Mouse (Mus musculus) stomach, embryonic 16.5 days (tissue): ENCODE results near the gene Rpl22. TPM values are rescaled to one million over a fixed set of nuclear protein-coding genes. Genes with fewer than 3 reads are reported as not detected.

ENCODE experiments used
- ATAC-seq: fragments of 200-750 bp; cut with Nextera tagmentation; 2 replicates; pipeline ENCODE4 v1.8.0; 2017; ENCODE audit warnings: moderate number of reproducible peaks, moderate TSS enrichment; ENCODE audit not compliant: insufficient read depth, low FRiP score
- H3K27ac ChIP-seq: fragments of 300-500 bp; sonication (generic); 2 replicates; pipeline ENCODE4 v1.5.1; 2014; ENCODE audit warnings: low read length
- H3K27me3 ChIP-seq: fragments of 300-500 bp; sonication (generic); 2 replicates; pipeline ENCODE4 v1.6.1; 2014; ENCODE audit warnings: low read length, control low read depth, mixed read lengths; ENCODE audit not compliant: control insufficient read depth, insufficient read depth
- H3K36me3 ChIP-seq: fragments of 300-500 bp; sonication (generic); 2 replicates; pipeline ENCODE4 v1.6.1; 2014; ENCODE audit warnings: low read length; ENCODE audit not compliant: control insufficient read depth, insufficient read depth
- H3K4me1 ChIP-seq: fragments of 300-500 bp; sonication (generic); 2 replicates; pipeline ENCODE4 v1.6.1; 2014; ENCODE audit warnings: low read length, control low read depth, mixed read lengths; ENCODE audit not compliant: control insufficient read depth, insufficient read depth
- H3K4me2 ChIP-seq: fragments of 300-500 bp; sonication (generic); 2 replicates; pipeline ENCODE4 v1.6.1; 2014; ENCODE audit warnings: low read depth, low read length, mixed read lengths
- H3K4me3 ChIP-seq: fragments of 300-500 bp; sonication (generic); replicated peaks from 2 replicates; pipeline ENCODE4 v1.5.1; 2014; ENCODE audit warnings: mild to moderate bottlenecking, low read length
- H3K9ac ChIP-seq: fragments of 300-500 bp; sonication (generic); 2 replicates; pipeline ENCODE4 v1.6.1; 2014; ENCODE audit warnings: low read length
- H3K9me3 ChIP-seq: fragments of 300-500 bp; sonication (generic); replicated peaks from 2 replicates; pipeline ENCODE4 v1.6.1; 2016; ENCODE audit warnings: low read length, control low read depth; ENCODE audit not compliant: control insufficient read depth
- WGBS: fragments of 180-500 bp; shearing (Covaris S2); extraction: QIAGEN DNeasy Blood & Tissue Kit; methylation state at CpG from one replicate; pipeline ENCODE4 v1.1.7; 2014; 5-methylcytosine and 5-hydroxymethylcytosine counted together
- polyA plus RNA-seq: library from polyadenylated mRNA; unstranded; fragments of >200 nt; fragmentation: Nextera tagmentation; extraction: Ambion mirVana; gene quantifications from 2 replicates; pipeline ENCODE4 v1.2.1, GENCODE M21; 2015

Gene Rpl22
- polyA plus RNA-seq = 303 and 377 TPM in 2 replicates

- Histone ChIP-seq H3K27me3 (no peaks in the 10 kb centered on the region), H3K27ac (peak within 1 kb of the TSS; percentile 79; the same call in 1 of the 2 replicates), H3K36me3 (0 out of 2 replicates have a peak, but pooled peaks cover 16% of the 10 kb centered on the region), H3K4me3 (peak within 1 kb of the TSS; percentile 99), H3K9ac (peak within 1 kb of the TSS; percentile 98), H3K4me2 (peak within 1 kb of the TSS; percentile 85), H3K9me3 (no peaks in the 10 kb centered on the region), H3K4me1 (peaks cover 14% of the 10 kb centered on the region)
- peak; percentile 96 for ATAC-seq
- under 1% methylated on average over 69 of the region's 70 CpGs for WGBS
Measured at GRCm38 (mm10) chr4:152325574-152326411, at the start of gene Rpl22. Rpl22 (plus strand) TSS chr4:152325742.

GRCm38 (mm10) chr4:152276389-152277347 lies 48.9 kb upstream of the Rpl22 start:
- H3K9ac ChIP-seq = no peak overlapping the region
- WGBS = 55% methylated on average over 10 of the region's 10 CpGs

GRCm38 (mm10) chr4:152277916-152278315 lies 47.6 kb upstream of the Rpl22 start:
- H3K4me3 ChIP-seq = no peak overlapping the region
- H3K9me3 ChIP-seq = no peaks in the 10 kb centered on the region
- no peaks in the 10 kb centered on the region for H3K36me3 ChIP-seq
- peaks cover 31% of the 10 kb centered on the region for H3K27me3 ChIP-seq
- peaks cover 10% of the 10 kb centered on the region for H3K4me1 ChIP-seq
- 68% methylated on average over 2 of the region's 2 CpGs for WGBS
- no peak overlapping the region for H3K4me2 ChIP-seq
- H3K9ac ChIP-seq = no peak overlapping the region
- ATAC-seq = no peak
- no peak overlapping the region for H3K27ac ChIP-seq

More at GRCm38 (mm10) chr4:152276389-152277347, 48.9 kb upstream of the Rpl22 start:
- no peak overlapping the region for H3K4me2 ChIP-seq
- peaks cover 19% of the 10 kb centered on the region for H3K4me1 ChIP-seq
- H3K9me3 ChIP-seq = no peaks in the 10 kb centered on the region
- no peak for ATAC-seq
- H3K36me3 ChIP-seq = no peaks in the 10 kb centered on the region
- H3K27me3 ChIP-seq = peaks cover 19% of the 10 kb centered on the region
- H3K4me3 ChIP-seq = no peak overlapping the region
- no peak overlapping the region for H3K27ac ChIP-seq

- H3K4me3 ChIP-seq = no peak overlapping the region
- no peaks in the 10 kb centered on the region for H3K9me3 ChIP-seq
- H3K36me3 ChIP-seq = no peaks in the 10 kb centered on the region
- no peak overlapping the region for H3K9ac ChIP-seq
- 87% methylated on average over 23 of the region's 23 CpGs for WGBS
- H3K4me1 ChIP-seq = peaks cover 11% of the 10 kb centered on the region; the same call in 1 of the 2 replicates
- no peak overlapping the region for H3K4me2 ChIP-seq
- no peak overlapping the region for H3K27ac ChIP-seq
- ATAC-seq = no peak
- H3K27me3 ChIP-seq = peaks cover 37% of the 10 kb centered on the region
Measured at GRCm38 (mm10) chr4:152278986-152279385, 46.6 kb upstream of the Rpl22 start.

GRCm38 (mm10) chr4:152281601-152282000 lies 43.9 kb upstream of the Rpl22 start:
- no peaks in the 10 kb centered on the region for H3K9me3 ChIP-seq
- no peak for ATAC-seq
- H3K36me3 ChIP-seq = no peaks in the 10 kb centered on the region
- peaks cover 18% of the 10 kb centered on the region; the same call in 1 of the 2 replicates for H3K4me1 ChIP-seq
- no peak overlapping the region for H3K4me2 ChIP-seq
- no peak overlapping the region for H3K4me3 ChIP-seq
- peaks cover 51% of the 10 kb centered on the region for H3K27me3 ChIP-seq
- H3K27ac ChIP-seq = no peak overlapping the region
- H3K9ac ChIP-seq = no peak overlapping the region
- 45% methylated on average over 15 of the region's 15 CpGs for WGBS

GRCm38 (mm10) chr4:152282721-152283120 lies 42.8 kb upstream of the Rpl22 start:
- Histone ChIP-seq H3K27me3 (peaks cover 62% of the 10 kb centered on the region), H3K27ac (no peak overlapping the region), H3K9me3 (no peaks in the 10 kb centered on the region), H3K9ac (peak overlapping the region; percentile 39), H3K36me3 (no peaks in the 10 kb centered on the region), H3K4me1 (peaks cover 18% of the 10 kb centered on the region; the same call in 1 of the 2 replicates), H3K4me2 (peak overlapping the region; percentile 51), H3K4me3 (peak overlapping the region; percentile 33)
- no peak for ATAC-seq
- 21% methylated on average over 34 of the region's 34 CpGs for WGBS

GRCm38 (mm10) chr4:152283186-152283950 lies 42.2 kb upstream of the Rpl22 start:
- H3K27ac ChIP-seq = no peak overlapping the region
- peaks cover 69% of the 10 kb centered on the region for H3K27me3 ChIP-seq
- H3K9me3 ChIP-seq = no peaks in the 10 kb centered on the region
- WGBS = 5% methylated on average over 70 of the region's 70 CpGs
- H3K36me3 ChIP-seq = no peaks in the 10 kb centered on the region
- peak overlapping the region; percentile 39 for H3K9ac ChIP-seq
- peak; percentile 85 for ATAC-seq
- peak overlapping the region; percentile 51 for H3K4me2 ChIP-seq
- H3K4me1 ChIP-seq = peaks cover 18% of the 10 kb centered on the region; the same call in 1 of the 2 replicates
- H3K4me3 ChIP-seq = peak overlapping the region; percentile 33

- H3K27me3 ChIP-seq = peaks cover 79% of the 10 kb centered on the region
- no peak overlapping the region for H3K4me2 ChIP-seq
- ATAC-seq = no peak
- no peaks in the 10 kb centered on the region for H3K36me3 ChIP-seq
- no peak overlapping the region for H3K27ac ChIP-seq
- peaks cover 25% of the 10 kb centered on the region; the same call in 1 of the 2 replicates for H3K4me1 ChIP-seq
- no peaks in the 10 kb centered on the region for H3K9me3 ChIP-seq
- no peak overlapping the region for H3K9ac ChIP-seq
- no peak overlapping the region for H3K4me3 ChIP-seq
- WGBS = 2% methylated on average over 10 of the region's 10 CpGs
Measured at GRCm38 (mm10) chr4:152285505-152285904, 40.0 kb upstream of the Rpl22 start.
